Mouse (Mus musculus): Measurements from ENCODE around the gene Lrig2.

The Lrig2 gene

DNA sequence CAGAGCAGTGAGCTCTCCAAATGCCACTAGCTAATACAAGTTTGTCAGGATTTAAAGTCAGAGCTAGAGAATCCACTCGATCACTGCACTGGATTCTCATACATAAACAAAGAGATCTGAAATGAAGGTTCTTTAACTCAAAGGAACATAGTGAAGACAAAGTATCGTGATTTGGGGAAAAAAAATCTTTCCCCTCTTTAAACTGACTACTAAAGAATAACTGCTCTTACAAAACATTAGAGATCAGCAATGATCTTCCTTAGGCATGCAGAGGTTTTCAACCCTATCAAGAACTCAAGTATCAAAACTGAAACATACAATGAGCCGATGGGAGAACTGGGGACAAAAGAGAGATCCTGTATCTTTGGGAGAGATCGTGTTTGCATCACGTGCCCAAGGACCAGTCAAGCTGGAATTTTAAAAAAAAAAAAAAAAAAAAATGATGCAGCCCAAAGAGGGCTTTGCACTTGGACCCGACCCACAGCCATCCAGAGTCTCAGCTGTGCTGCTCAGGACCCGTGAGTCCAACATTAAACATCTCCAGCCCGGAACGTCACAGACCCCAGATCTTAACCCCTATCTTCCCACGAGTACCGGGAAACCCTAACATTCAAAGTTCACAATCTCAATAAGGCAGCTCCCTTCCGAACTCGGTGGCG is 818 bp downstream of the Lrig2 start:
- no peak for DNase-seq (ENCODE audit: low spot score in 2 of 2)

DNA sequence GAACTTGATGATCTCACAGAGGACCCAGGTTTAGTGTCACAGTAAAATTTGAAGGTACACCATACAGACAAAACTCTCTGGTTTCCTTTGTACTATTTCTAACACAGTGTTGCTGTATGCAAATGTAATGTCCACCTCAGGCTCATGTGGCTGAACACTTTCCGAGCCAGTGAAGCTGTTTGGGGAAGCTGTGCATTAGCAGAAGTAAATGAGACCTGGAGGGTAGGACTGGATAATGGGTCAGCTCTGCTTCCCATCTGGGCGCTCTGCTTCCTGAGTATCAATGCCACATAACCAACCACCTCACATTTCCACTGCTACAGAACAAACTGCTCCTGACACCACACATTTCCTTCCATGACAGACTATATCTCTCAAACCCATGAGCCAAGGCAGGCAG is 10.1 kb downstream of the Lrig2 start:
- no peak for DNase-seq (ENCODE audit: low spot score in 2 of 2)

DNA sequence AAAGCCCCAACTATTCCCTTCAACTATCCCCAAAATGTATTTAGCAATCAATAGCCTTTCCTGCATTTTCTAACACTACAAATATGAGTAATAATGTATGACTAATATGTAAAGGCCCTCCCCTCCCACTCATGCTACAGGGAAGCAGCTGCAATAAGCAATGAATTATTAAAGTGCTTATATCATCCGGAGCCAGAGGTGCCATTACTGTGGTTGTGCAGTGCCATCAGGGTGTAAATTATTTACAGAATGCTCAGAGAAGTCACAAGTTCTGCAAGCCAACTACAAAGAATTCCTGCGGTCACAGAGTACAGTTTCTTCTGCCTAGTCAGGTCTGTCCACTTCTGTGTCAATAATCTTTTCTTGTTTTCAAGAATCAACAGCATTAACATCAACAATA is 10.8 kb downstream of the Lrig2 start:
- no peak for DNase-seq (ENCODE audit: low spot score in 2 of 2)

DNA sequence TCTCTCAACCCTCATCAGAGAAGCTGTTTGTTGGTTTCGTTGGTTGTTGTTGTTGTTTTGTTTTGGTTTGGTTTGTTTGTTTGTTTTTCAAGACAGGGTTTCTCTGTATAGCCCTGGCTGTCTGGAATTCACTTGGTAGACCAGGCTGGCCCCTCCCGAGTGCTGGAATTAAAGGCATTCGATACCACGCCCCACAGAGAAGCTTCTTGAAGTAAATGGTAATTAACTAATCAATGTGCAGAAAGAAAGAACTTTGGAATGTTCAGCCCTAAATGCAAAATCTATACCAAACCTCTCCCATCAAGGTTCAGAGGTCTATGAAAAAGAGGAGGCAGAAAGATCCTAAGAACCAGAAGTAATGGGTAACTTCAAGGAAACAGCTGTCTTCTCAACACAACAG is 15.5 kb downstream of the Lrig2 start:
- DNase-seq (ENCODE audit: low spot score in 2 of 2), result no peak

DNA sequence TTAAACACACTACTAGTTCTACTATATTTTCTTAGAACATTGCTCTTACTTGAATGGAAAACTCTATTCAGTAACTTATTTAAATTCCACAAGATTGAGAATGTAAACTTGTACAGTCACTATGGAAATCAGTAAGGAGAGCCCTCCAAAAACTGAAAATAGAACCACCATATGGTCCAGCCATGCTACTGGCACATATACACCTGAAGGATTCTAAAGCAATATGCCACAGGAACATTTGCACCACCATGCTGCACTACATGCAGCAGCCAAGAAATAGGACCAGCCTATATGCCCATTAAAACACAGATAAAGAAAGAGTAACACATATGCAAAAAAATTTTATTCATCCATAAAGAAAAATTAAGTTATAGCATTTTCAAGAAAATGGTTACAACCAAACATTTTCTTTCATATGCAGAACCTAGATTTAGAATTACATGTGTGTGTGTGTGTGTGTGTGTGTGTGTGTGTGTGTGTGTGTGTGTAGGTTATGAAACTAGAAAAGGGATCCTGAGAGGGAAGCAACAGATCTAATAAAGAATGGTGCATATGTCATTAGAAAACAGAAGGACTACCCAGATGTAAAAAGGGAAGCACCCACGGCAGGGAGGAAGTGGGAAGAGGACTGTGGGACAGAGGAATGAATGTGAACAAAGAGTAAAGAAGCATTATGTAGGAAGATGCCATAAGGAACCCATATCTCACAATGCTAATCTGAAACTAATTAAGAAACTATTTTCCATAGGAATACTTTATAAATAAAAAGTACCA is 30.6 kb downstream of the Lrig2 start:
- no peak for DNase-seq (ENCODE audit: low spot score in 2 of 2)

DNA sequence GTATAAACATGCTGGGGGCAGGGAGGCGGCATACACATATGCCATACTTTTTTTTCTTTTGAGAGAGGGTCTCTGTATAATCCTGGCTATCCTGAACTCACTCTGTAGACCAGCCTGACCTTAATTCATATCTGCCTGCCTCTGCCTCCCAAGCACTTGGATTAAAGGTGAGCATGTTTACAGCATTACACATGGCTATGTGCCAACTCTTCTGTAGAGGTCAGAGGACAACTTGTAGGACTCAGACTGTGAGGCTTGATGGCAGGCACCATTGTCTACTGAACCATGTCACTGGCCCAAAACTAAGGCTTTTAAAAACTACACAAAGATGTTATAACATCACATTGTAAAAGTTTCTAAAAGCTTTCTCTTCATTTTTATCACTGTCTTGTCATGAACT is 33.7 kb downstream of the Lrig2 start:
- DNase-seq (ENCODE audit: low spot score in 2 of 2), result no peak

DNA sequence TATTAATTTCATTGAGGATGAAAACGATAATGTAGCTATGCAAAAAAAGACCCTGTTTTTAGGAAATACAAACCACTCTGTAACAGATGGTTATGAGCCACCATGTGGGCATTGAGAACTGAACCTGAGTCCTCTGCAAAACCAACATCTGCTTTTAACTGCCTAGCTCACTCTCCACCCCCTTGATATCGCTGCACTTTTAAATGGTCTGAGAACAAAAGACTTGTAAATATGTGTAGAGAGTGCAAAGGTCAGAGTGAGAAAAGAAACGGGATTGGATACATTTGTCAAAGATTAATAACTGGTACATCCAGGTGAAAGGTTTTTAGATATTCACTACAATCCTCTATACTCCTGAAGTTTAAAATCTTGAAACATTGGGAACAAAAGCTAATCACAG is 42.3 kb downstream of the Lrig2 start:
- DNase-seq (ENCODE audit: low spot score in 2 of 2), result no peak

DNA sequence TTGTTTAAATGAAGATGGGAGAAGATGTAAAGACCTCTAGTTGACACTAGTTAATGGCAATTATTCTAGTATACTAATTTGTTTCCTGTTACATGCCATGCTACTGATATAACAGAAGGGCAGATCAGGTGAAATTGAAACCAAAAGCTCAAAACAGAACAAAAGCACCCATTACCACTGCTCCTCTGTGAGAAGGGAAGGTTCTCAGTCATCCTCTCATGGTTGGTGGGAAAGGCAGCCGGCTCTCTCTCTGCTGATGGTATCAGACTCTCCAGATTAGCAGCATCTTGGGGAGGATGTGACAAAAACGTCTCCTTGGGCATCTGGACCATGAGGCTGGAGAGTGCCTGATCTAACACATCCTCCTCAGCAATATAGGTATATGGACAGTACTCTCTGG is 50.5 kb downstream of the Lrig2 start:
- no peak for DNase-seq (ENCODE audit: low spot score in 2 of 2)

DNA sequence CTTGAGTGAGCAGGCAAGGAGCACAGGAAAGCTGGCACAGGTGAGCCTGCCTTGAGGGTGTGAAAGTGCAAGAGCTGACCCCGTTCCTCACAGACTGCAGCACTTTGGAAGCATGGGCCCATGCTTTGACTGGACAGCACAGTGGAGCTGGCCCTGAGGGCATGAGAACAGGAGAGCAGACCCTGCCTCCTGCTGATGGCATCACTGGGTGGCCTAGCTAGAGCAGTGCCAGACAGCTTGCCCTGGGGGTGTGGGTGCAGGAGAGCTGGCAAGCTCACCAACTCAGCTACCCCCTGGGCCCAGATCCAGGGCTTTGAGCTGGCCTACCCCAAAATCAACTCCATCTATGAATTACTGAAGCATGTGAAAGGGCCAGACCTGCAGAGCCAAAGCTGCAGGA is 53.1 kb downstream of the Lrig2 start:
- DNase-seq (ENCODE audit: low spot score in 2 of 2), result no peak

DNA sequence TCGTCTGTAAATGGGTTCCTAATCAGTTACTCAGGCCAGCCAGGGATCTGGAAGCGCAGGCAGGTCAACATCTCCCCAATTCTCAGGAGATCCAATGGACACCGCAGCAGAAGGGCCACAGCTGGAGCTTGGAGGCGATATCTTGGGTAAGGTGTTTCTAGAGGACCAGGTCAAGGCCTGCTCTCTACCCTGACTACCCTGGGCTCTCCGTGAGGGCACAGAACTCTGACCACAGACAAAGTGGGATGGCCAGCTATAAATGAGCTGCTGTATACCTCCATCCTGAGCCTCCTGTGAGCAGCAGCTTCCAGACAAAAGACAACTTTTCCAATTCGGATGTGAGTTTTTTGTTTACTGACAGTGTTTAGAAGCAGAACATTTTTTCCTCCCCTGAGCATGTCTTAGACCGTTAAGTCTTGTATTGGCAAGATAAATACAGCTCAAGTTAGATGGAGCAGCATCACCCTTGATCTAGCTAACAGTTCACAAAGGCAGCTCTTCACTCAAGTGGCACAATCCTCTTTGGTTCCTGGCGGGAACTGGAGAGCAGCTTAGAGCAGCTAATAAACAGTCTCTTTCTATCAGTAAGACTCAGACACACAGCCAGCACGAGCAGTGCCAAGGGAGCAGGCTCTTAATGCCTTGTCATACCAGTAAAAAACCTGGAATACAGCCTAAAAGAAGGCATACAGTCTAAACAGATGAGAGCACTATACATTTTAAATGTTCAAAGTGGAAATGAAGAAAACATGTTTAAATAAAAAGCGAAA is 56.0 kb downstream of the Lrig2 start:
- DNase-seq (ENCODE audit: low spot score in 2 of 2), result no peak

DNA sequence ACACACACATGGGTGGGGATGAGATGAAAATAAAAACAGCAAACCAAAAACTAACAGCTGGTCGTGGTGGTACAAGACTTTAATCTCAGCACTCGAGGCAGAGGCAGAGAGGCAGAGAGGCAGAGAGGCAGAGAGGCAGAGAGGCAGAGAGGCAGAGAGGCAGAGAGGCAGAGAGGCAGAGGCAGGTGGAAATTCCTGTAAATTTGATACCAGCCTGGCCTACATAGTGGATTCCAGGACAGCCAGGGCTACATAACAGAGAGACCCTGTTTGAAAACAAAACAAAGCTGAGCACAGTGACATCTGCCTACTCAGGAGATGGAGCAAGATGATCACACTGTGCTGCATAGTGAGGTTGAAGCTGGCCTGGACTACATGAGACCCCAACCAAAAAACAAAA is 64.5 kb downstream of the Lrig2 start:
- no peak for DNase-seq (ENCODE audit: low spot score in 2 of 2)

DNA sequence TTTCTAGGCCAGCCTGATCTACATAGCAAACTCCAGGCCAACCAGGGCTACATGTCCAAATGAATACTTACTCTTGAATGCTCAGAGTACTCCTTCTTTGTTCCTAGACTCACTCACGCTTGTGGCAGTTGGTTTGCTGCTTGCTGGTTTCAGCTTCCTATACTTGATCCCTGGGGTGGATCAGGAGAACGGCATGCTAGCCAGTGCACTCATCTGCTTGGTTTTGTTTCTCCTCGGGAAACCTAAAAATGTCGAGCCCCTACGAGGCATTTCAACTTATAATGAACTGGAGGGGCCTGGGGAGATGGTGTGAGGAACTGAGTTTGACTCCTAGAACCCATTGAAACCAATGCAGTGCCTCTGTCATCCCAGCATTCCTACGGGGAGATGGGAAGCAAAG is 65.0 kb downstream of the Lrig2 start:
- no peak for DNase-seq (ENCODE audit: low spot score in 2 of 2)

DNA sequence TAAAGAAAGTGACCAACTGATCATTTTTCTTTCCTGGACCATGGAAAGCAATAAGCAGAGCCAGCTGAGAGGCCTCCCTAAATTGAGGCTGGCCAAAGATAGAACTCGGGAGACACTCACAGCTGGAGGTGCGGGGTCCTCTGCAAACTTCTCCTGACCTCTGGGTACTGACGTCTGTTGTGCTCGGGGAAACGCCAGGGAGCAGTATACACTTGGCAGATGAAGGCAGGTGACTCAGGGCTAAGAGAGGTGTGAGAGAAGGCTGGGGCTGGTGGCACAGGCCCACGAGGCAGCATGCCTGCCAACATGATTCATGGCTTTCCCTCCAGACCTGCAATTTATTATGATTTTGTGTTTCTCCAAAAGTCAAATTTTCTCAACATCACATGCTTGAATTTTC is 66.1 kb downstream of the Lrig2 start:
- DNase-seq (ENCODE audit: low spot score in 2 of 2), result no peak

DNA sequence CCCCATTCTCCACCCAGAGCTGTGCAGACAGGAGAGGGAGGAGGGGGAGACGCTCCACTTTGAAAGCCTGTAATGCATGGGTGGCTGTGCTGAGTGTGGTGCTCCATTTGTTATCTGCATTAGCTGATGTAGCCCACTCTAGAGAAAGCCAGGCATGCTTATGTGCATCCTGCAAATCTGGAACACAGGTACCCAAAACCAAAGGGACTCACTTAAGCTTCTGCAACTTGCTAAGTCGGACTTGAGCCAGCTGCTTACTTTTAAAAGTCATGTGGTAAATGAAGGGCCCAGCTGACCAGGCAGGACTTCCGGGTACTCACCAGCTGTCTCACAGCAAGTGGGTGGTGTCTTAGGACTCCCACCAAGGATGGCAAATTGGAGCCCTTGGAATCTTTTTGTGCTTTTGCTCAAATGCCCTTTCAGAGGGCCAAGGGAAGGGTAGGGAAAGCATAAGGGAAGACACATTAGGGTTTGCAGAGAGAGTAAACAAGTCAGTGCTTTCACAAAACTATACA is 66.7 kb downstream of the Lrig2 start:
- DNase-seq (ENCODE audit: low spot score in 2 of 2), result no peak

DNA sequence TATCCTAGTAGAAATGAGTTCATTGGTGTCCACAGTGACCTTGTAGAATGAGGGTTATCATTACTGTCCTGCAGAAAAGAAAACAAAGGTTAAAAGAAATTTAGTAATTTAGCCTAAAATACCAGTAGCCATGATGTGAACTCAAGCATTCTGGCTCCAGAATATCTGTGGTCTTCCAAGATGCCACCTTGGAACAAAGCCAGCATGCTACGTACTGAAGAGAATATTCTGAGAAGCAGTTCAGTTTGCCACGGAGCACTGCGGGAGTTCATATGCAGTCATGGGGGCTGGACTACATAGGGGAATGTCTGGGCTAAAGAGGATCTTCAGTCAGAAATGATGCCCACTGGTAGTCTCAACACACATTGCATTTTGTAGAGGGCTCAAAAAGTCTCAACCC is 67.6 kb downstream of the Lrig2 start:
- no peak for DNase-seq (ENCODE audit: low spot score in 2 of 2)

DNA sequence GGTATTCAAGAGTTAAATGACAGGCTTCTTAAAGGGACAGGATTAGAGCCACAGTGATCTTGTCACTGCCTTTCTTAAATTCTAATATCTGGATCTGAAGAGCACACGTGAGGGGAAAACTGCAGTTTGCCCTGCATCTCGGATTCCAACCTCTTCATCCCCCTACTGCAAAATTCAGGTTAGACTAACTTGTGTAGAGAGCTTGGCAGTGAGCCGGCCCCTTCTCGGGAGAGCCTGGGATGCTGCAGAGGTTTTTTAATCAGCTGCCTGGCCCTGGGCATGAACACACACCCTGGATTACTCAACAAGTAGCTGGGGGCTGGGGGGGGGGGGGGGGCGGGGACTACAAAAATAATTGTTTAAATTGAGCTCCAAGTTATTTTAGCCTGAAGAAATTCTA is 69.4 kb downstream of the Lrig2 start:
- no peak for DNase-seq (ENCODE audit: low spot score in 2 of 2)

DNA sequence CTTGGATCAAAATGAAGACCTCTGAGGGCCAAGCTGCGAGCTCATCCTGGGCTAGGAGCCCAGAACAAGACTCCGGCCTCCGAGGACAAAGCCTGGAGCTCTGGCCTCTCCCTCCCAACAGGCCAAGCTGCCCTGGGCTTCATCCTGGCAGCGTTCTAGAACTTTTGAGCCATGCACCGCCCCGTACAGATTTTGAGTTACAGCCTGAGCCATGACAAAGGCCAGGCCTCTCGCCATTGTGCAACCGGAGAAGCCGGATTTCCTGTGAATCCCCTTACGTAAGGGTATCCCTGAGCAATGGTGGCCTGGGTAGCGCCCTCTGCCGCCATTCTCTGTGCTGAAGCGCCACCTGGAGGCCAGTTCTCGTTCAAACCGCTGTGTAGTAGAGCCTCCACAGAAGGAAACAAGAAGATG is 69.8 kb downstream of the Lrig2 start:
- peak; percentile 92 to 96 for DNase-seq (ENCODE audit: low spot score in 2 of 2)

DNA sequence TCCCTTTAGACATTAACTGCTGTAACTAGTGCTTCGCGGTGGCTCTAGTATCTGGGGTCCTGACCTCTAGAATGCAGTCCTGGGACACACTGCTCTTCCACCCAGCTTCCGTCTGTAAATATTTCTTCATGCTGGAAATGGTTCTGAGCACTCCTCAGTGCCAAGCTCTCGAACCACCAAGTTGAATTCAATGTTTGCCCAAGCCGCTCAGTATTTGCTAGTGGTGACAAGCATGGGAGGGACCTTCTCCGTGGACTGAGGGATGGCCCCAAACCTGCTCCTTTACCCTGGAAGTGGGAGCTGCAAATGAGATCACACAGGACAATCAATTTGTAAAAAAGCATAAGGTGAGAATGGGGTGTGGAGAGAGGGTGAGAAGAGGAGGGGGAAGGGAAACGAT is 70.3 kb downstream of the Lrig2 start:
- DNase-seq (ENCODE audit: low spot score in 2 of 2), result no peak

DNA sequence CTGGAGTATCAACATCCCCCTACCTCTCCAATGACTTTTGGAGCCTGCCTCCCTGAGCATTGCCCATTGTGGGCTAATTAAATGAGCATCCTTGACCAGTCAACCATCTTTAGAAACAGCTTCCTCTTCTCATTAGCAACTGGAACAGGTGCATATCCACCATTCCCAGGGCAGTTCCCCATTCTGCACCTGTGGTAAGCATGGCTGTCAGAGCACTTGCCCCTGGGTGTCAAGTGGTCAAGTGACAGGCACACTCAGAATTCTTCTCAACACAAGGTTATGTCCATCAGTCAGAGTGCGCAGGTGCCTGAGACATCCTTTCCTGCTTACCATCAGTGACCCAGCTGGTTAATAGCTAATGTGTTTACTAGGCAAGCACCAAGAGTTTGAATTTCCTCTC is 72.9 kb downstream of the Lrig2 start:
- DNase-seq (ENCODE audit: low spot score in 2 of 2), result no peak

DNA sequence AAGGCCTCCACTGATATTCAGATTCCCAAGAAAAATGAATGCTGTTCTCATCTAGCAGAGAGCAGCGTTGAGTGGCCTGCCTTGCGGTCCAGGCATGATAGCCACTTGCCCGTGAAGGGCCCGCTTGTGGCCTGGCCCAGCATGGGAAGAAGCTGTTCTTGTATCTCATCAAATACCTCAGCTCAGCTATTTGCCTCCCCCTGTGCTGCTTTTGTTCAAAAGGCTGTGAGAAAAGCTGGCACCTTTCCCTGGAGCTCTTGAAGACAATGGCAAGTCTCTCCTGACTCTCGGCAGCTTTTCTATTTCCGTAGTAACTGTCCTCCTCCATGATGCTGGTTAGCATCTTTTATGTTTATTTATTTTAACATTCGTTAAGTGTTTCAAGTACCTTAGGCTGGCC is 74.1 kb downstream of the Lrig2 start:
- DNase-seq (ENCODE audit: low spot score in 2 of 2), result no peak

DNA sequence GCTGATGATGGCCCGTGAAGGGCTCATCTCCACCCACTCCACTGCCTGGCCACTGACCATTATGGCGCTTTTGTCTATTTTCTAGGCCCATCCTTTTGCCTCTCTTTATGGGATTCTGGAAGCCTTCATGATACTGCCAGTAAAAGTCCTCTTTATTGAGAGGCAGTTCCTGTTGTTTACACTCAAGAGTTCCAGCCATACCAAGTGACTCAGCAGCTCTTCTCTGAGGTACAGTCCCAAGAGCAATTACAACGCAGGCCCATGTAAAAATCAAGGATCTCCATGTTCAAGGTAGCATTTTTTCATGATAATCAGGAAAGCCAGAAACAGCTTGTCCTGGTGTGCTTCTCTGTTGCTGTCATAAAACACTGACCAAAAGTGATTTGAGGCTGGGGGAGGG is 75.8 kb downstream of the Lrig2 start:
- DNase-seq (ENCODE audit: low spot score in 2 of 2), result no peak

DNA sequence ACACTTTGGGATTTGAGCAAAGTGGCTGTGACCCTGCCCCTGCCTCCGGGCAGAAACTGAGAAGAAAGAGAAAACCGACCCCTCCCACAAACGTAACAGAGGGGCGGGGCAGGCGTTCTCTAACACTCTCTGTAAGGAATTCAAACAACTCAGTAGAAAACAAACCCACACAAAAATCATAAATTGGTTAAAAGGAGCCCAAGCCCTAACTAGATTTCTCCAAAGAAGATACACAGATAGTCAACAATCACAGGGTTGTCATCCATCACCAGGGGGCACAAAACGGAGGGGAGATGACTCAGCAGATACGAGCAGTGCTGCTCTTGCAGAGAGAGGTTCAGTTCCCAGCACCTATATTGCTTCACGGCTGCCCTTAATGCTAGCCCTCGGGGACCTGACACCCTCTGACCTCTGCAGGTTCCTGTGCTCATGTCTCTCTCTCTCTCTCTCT is 77.4 kb downstream of the Lrig2 start:
- DNase-seq (ENCODE audit: low spot score in 2 of 2), result no peak

DNA sequence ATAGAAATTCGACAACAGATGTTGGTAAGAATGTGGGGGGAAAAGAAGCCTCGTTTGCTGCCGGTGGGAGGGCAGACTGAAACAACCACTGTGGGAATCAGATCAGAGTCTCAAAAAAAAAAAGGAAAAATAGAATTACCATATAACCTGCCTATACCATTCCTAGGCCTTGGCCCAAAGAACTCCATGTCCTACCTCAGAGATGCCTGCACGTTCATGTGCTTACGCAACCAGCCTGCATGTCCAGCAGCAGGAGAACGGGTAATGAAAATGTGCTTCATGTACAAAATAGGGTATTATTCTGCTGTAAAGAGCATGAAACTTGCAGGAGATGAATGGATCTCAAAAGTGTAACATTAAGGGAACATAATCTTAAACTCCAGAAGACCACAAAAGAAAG is 79.1 kb downstream of the Lrig2 start:
- DNase-seq (ENCODE audit: low spot score in 2 of 2), result no peak
